Mouse (Mus musculus) ZHBTc4 (cell line): Measurements from ENCODE around the gene Kif6.
A peak's percentile ranks its signal among the peaks of the same experiment; 100 is the strongest.

Source experiments
- DNase-seq: peaks from one replicate; pipeline ENCODE4 v3.0.0-alpha.2; 2011; ENCODE audit warnings: low read depth, low spot score

Kif6 gene

GRCm38 (mm10) chr17:49788187-49788974, 173.4 kb downstream of the Kif6 start:
- DNase-seq, result peak; percentile 63

- no peak for DNase-seq
Observed at GRCm38 (mm10) chr17:49791546-49791945, 176.6 kb downstream of the Kif6 start.

- DNase-seq, result no peak
Observed at GRCm38 (mm10) chr17:49792217-49792743, 177.3 kb downstream of the Kif6 start.

- no peak for DNase-seq
Observed at GRCm38 (mm10) chr17:49792946-49793345, 178.0 kb downstream of the Kif6 start.

GRCm38 (mm10) chr17:49793965-49794364, 179.0 kb downstream of the Kif6 start:
- DNase-seq, result peak; percentile 66

GRCm38 (mm10) chr17:49795241-49795640, 180.3 kb downstream of the Kif6 start:
- DNase-seq, result no peak

- DNase-seq, result no peak
Observed at GRCm38 (mm10) chr17:49796116-49796515, 181.2 kb downstream of the Kif6 start.

GRCm38 (mm10) chr17:49799168-49799567, 184.2 kb downstream of the Kif6 start:
- no peak for DNase-seq

GRCm38 (mm10) chr17:49800157-49800556, 185.2 kb downstream of the Kif6 start:
- DNase-seq, result no peak

GRCm38 (mm10) chr17:49807461-49807860, 192.5 kb downstream of the Kif6 start:
- peak; percentile 71 for DNase-seq

- no peak for DNase-seq
Observed at GRCm38 (mm10) chr17:49808712-49809343, 193.9 kb downstream of the Kif6 start.

GRCm38 (mm10) chr17:49813893-49814640, 199.1 kb downstream of the Kif6 start:
- peak; percentile 29 for DNase-seq

GRCm38 (mm10) chr17:49816067-49816565, 201.2 kb downstream of the Kif6 start:
- DNase-seq, result no peak

GRCm38 (mm10) chr17:49816703-49817102, 201.8 kb downstream of the Kif6 start:
- DNase-seq, result no peak

- DNase-seq, result no peak
Observed at GRCm38 (mm10) chr17:49820203-49820602, 205.3 kb downstream of the Kif6 start.

GRCm38 (mm10) chr17:49824142-49824840, 209.4 kb downstream of the Kif6 start:
- DNase-seq, result no peak

GRCm38 (mm10) chr17:49824841-49825450, 210.0 kb downstream of the Kif6 start:
- DNase-seq, result no peak

- DNase-seq, result no peak
Observed at GRCm38 (mm10) chr17:49825831-49826230, 210.9 kb downstream of the Kif6 start.

GRCm38 (mm10) chr17:49831745-49832144, 216.8 kb downstream of the Kif6 start:
- no peak for DNase-seq

- DNase-seq, result no peak
Observed at GRCm38 (mm10) chr17:49834044-49834545, 219.2 kb downstream of the Kif6 start.

GRCm38 (mm10) chr17:49837417-49837816, 222.5 kb downstream of the Kif6 start:
- DNase-seq, result no peak
